Mouse (Mus musculus) olfactory bulb, adult 2 months (tissue): ENCODE measurements around the gene Wipf1. TPM values are rescaled to one million over a fixed set of nuclear protein-coding genes. Genes with fewer than 3 reads are reported as not detected.

Source experiments
- H3K27ac ChIP-seq: fragments of 200-500 bp; 2 replicates; pipeline ENCODE4 v1.5.1; 2012; ENCODE audit warnings: low read depth, low read length; ENCODE audit not compliant: insufficient read depth
- H3K4me1 ChIP-seq: fragments of 200-500 bp; 2 replicates; pipeline ENCODE4 v1.6.1; 2012; ENCODE audit warnings: low read length; ENCODE audit not compliant: control insufficient read depth, insufficient read depth
- H3K4me3 ChIP-seq: fragments of 200-500 bp; 2 replicates; pipeline ENCODE4 v1.5.1; 2012; ENCODE audit warnings: mild to moderate bottlenecking, low read depth, low read length, moderate library complexity; ENCODE audit not compliant: insufficient read depth
- CTCF ChIP-seq: fragments of 200-500 bp; IDR thresholded peaks from 2 replicates; pipeline ENCODE4 v1.5.1; 2012; ENCODE audit warnings: low read depth, mild to moderate bottlenecking, low read length, moderate library complexity; ENCODE audit not compliant: insufficient read depth
- POLR2A ChIP-seq: fragments of 200-500 bp; IDR thresholded peaks from 2 replicates; pipeline ENCODE4 v1.6.1; 2012; ENCODE audit warnings: mild to moderate bottlenecking, low read depth, low read length, moderate library complexity; ENCODE audit not compliant: insufficient read depth
- WGBS: fragments of 180-500 bp; shearing (Covaris S2); methylation state at CpG from one replicate; pipeline ENCODE4 v1.1.7; 2018; 5-methylcytosine and 5-hydroxymethylcytosine counted together
- polyA plus RNA-seq: library from polyadenylated mRNA; stranded (reverse); fragments of >200 nt; gene quantifications from 2 replicates; pipeline ENCODE4 v1.2.4, GENCODE M21; 2012; ENCODE audit warnings: low replicate concordance; ENCODE audit not compliant: missing spikeins, insufficient read depth, insufficient read length

Wipf1 gene
- polyA plus RNA-seq, 1 experiment, result not detected

DNA sequence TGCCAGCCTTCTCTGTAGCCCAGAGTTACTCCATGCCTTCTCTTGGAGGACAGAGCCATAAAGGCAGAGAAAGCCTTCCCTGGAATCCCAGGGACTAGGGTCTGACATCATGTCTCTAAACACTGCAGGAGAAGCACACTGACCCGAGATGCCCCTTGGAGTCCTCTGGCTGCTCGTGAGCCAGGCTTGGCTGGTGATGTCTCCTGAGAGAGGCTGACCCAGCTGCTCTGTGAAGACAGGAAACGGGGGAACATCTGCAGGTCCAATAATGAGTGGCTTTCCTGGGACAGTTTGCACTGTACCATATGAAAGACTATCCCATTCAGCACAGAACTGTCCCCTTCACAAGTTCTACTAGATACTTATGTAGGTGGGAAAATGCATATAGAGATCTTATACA, 69.4 kb downstream of the Wipf1 start:
- Histone ChIP-seq H3K4me3 (no peak overlapping the region), H3K4me1 (0 out of 2 replicates have a peak, but pooled peaks cover 4% of the 10 kb centered on the region), H3K27ac (no peak overlapping the region)
- TF ChIP-seq CTCF (no peak), POLR2A (no peak)
- WGBS, result 77% methylated on average over 3 of the region's 3 CpGs

DNA sequence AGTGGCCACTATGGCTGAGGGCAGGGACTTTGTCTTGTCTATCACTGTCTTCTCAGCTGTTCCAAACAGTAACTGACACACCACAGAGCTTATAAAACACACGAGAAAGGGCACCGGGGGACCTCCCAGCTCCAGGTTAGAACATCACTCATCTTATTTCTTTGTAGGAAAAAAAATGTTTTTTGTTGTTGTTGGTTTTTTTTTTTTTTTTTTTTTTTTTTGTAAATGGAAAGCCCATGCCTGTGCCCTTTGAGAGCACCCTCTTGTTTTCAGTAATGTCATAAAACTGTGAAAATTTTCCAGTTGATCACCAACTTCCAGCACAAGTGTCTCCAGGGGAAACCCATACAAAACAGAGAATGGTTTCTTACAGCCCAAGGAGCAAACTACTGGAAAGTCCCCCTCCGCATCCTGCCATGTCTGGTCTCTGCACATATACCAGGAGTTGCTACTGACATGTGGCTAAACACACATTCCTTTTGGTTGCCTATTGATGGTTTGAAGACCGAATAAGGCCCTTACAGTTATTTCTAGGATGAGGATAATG, 69.9 kb downstream of the Wipf1 start:
- WGBS, result 88% methylated on average over 4 of the region's 4 CpGs
- Histone ChIP-seq H3K4me1 (0 out of 2 replicates have a peak, but pooled peaks cover 4% of the 10 kb centered on the region), H3K27ac (no peak overlapping the region), H3K4me3 (no peak overlapping the region)
- TF ChIP-seq CTCF (no peak), POLR2A (no peak)

DNA sequence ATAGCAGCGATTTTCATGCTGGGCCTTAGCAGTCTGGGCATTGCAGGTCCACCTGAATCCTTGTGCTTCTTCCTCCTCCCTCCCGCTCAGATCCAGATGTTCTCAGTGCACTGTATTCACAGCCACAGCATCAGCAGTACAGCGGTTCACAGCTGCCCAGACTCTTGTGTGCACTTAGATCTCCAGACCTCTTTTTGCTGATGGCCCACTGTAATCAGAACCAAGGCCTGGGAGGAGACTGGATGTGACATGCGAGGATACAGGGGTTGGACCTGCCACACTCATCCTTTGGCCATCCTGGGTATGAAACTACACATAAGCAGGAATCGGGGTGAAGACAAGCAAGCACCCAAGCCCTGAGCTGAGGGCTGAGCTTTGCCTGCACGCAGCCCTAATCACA, 72.6 kb downstream of the Wipf1 start:
- Histone ChIP-seq H3K4me1 (no peaks in the 10 kb centered on the region), H3K27ac (no peak overlapping the region), H3K4me3 (no peak overlapping the region)
- WGBS, result 94% methylated on average over 6 of the region's 6 CpGs
- no peak for TF ChIP-seq POLR2A
- TF ChIP-seq CTCF, result no peak

DNA sequence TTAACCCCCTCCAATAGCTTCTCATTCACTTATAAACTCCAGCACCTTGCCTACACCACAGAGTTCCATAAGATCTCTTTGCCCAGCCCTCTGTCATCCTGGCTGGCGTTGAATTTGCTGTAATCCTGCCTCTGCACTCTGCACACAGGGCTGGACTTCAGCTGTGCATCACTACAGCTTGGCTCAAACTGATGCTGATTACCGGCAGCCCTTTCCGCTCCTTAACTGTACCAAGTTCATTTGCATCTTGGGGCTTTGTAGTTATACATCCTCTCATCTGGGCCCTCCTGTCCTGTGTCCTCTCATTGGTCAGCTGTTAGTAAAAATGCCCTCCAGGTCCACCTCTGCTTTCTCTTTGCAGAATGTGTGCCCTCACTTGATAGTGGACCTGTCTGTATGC, 73.4 kb downstream of the Wipf1 start:
- TF ChIP-seq POLR2A (no peak), CTCF (no peak)
- no peak overlapping the region for H3K27ac ChIP-seq
- 82% methylated on average over 3 of the region's 3 CpGs for WGBS
- no peak overlapping the region for H3K4me3 ChIP-seq
- H3K4me1 ChIP-seq, result no peaks in the 10 kb centered on the region

DNA sequence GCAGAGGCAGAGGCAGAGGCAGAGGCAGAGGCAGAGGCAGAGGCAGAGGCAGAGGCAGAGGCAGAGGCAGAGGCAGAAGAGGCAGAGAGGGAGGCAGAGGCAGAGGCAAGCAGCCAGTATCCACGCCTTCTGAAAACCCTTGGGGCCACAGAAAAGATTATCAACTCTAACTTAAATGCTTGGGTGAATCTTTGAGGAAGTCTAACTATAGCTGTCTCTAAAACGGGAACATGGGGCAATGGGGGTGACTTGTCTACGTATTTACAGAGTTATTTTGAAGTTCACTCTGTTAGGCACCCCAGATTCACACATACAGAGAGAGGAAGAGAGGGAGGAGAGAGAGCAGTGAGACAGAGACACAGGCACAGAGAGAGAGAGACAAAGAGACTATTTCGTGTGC, 74.0 kb downstream of the Wipf1 start:
- no peak overlapping the region for H3K27ac ChIP-seq
- TF ChIP-seq CTCF (no peak), POLR2A (no peak)
- WGBS, result 72% methylated on average over 4 of the region's 4 CpGs
- H3K4me1 ChIP-seq, result peaks cover under 1% of the 10 kb centered on the region
- H3K4me3 ChIP-seq, result no peak overlapping the region

DNA sequence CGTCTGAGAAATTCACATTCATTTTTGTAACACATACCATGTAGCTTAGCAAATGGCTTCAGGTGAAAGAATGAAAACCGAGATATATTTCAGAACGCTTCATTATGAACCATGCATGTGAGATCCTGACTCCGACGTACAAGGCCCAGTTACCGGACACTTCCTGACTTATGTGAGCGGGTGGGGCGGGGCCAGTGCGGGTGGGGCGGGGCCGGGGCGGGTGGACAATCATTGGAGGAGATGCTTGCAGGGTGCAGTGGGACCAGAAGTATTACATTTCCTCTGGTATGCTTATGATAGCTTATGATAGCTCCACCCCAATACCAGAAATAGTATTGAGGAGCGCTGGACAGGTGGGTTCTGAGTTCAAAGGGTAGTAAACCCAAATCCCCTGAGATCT, 74.9 kb downstream of the Wipf1 start:
- WGBS, result 95% methylated on average over 13 of the region's 13 CpGs
- H3K4me1 ChIP-seq, result peaks cover 4% of the 10 kb centered on the region
- no peak for TF ChIP-seq CTCF
- no peak for TF ChIP-seq POLR2A

DNA sequence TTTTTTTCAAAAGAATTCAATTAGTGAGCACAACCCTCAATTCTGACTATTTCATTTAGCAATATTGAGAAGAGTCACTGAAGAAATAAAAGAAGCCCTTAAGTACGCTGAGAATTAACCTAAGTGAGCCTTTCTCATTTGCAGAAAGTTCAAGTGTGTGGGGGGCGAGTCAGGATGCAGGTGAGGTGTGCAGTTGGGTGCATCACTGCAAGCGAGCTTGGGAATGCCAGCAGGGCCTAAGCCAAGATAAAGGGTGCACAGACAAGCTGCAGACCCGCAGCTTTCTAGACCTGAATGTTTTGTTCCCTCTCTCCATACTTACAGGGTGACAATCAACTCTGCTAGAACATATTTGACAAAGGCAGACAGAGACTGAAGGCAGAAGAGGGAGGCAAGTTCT, 75.3 kb downstream of the Wipf1 start:
- no peak overlapping the region for H3K4me3 ChIP-seq
- TF ChIP-seq POLR2A (no peak), CTCF (no peak)
- peaks cover 4% of the 10 kb centered on the region for H3K4me1 ChIP-seq
- no peak overlapping the region for H3K27ac ChIP-seq
- WGBS, result 91% methylated on average over 4 of the region's 4 CpGs

More for the DNA sequence above, 74.9 kb downstream of the Wipf1 start:
- no peak overlapping the region for H3K4me3 ChIP-seq
- no peak overlapping the region for H3K27ac ChIP-seq

DNA sequence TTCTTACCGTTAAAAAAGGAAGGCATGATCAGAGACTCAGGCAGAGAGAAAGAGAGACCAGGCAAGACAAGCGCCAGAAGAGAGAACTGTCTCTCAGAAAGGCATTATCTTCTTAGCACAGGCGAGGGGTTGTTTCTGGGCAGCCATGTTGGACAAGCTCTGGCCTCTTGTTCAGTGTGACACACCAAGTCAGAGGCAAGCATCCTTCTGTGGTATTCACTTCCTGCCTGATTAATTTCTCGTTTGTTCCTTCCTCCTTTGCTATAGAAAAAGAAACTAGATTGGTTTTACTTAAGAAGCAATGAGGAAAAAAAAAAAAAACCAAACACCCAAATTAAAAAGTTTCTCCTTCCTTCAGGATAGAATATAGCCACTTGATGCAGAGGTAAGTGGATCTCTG, 75.8 kb downstream of the Wipf1 start:
- no peak overlapping the region for H3K4me3 ChIP-seq
- 74% methylated on average over 4 of the region's 4 CpGs for WGBS
- H3K4me1 ChIP-seq, result peaks cover 4% of the 10 kb centered on the region
- no peak for TF ChIP-seq CTCF
- TF ChIP-seq POLR2A, result no peak
- no peak overlapping the region for H3K27ac ChIP-seq

DNA sequence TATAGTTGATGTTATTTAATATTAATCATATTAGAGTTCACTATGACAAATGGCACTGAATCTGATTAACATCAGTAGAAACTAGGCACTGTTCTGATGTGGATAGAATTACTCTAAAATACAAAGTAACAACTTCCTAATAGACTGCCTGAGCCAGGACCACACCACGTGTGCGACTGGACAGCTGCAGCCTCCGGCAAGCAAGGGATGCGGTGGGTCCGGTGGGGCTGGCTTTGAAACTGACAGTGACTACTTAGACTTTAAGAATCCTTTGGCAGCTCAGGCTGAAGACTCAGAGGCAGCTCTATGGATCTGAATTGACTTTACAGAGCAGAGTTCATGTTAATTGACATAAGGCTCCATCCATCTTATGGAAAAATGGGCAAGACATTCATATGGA, 76.4 kb downstream of the Wipf1 start:
- Histone ChIP-seq H3K27ac (no peak overlapping the region), H3K4me1 (peaks cover 4% of the 10 kb centered on the region), H3K4me3 (no peak overlapping the region)
- TF ChIP-seq CTCF (no peak), POLR2A (no peak)
- 48% methylated on average over 5 of the region's 5 CpGs for WGBS

DNA sequence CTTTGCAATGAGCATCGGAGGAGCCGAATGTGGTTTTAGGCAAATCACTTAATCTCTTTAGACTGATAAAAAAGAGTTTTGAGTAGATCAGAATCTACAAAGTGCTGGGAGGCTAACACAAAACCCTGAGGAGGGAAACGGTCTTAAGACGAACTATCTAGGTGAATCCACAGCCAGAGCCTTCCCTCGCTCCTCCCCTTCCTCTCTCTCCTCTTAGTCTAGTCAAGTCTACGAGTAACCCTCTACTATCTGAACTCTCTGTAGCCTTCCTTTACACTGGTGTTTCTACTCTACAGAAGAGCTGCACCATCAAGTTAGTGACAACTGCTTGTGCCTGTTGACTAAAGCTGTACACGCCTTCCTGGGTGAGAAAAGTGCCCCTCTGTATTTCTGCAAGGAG, 77.0 kb downstream of the Wipf1 start:
- 82% methylated on average over 7 of the region's 7 CpGs for WGBS
- TF ChIP-seq POLR2A, result no peak
- no peak for TF ChIP-seq CTCF
- H3K4me1 ChIP-seq, result peaks cover 4% of the 10 kb centered on the region
- H3K4me3 ChIP-seq, result no peak overlapping the region
- H3K27ac ChIP-seq, result no peak overlapping the region
